Mouse (Mus musculus) embryonic facial prominence, embryonic 11.5 days (tissue): ENCODE results near the gene Rnf214. TPM values are rescaled to one million over a fixed set of nuclear protein-coding genes. Genes with fewer than 3 reads are reported as not detected.

Experiments used
- ATAC-seq: fragments of 200-750 bp; cut with Nextera tagmentation; replicated peaks from 2 replicates; pipeline ENCODE4 v1.8.0; 2017; ENCODE audit warnings: low read depth; ENCODE audit not compliant: insufficient number of reproducible peaks, low FRiP score, low TSS enrichment
- DNase-seq: peaks from one replicate; pipeline ENCODE4 v3.0.0-alpha.2; 2015; ENCODE audit warnings: low spot score
- H3K27ac ChIP-seq: fragments of 300-500 bp; sonication (generic); replicated peaks from 2 replicates; pipeline ENCODE4 v1.5.1; 2014; ENCODE audit warnings: mild to moderate bottlenecking, low read depth, low read length, control low read depth
- H3K27me3 ChIP-seq: fragments of 300-500 bp; sonication (generic); 2 replicates; pipeline ENCODE4 v1.6.1; 2014; ENCODE audit warnings: mild to moderate bottlenecking, low read length, moderate library complexity, mixed read lengths; ENCODE audit not compliant: control insufficient read depth, insufficient read depth
- H3K36me3 ChIP-seq: fragments of 300-500 bp; sonication (generic); replicated peaks from 2 replicates; pipeline ENCODE4 v1.6.1; 2014; ENCODE audit warnings: low read depth, mild to moderate bottlenecking, low read length, moderate library complexity, mixed read lengths; ENCODE audit not compliant: control insufficient read depth, insufficient read depth
- H3K4me1 ChIP-seq: fragments of 300-500 bp; sonication (generic); 2 replicates; pipeline ENCODE4 v1.6.1; 2014; ENCODE audit warnings: low read length, mixed read lengths; ENCODE audit not compliant: control insufficient read depth, insufficient read depth
- H3K4me2 ChIP-seq: fragments of 300-500 bp; sonication (generic); 2 replicates; pipeline ENCODE4 v1.6.1; 2014; ENCODE audit warnings: low read depth, mild to moderate bottlenecking, control low read depth, low read length, moderate library complexity
- H3K4me3 ChIP-seq: fragments of 300-500 bp; sonication (generic); 2 replicates; pipeline ENCODE4 v1.5.1; 2014; ENCODE audit warnings: low read depth, low read length, control low read depth
- H3K9ac ChIP-seq: fragments of 300-500 bp; sonication (generic); replicated peaks from 2 replicates; pipeline ENCODE4 v1.6.1; 2014; ENCODE audit warnings: mild to moderate bottlenecking, control low read depth, low read length
- H3K9me3 ChIP-seq: fragments of 300-500 bp; sonication (generic); replicated peaks from 2 replicates; pipeline ENCODE4 v1.6.1; 2016; ENCODE audit warnings: mild to moderate bottlenecking, low read length, inconsistent platforms, mixed read lengths; ENCODE audit not compliant: control insufficient read depth
- WGBS: fragments of 180-500 bp; shearing (Covaris S2); extraction: QIAGEN DNeasy Blood & Tissue Kit; methylation state at CpG from one replicate; pipeline ENCODE4 v1.1.7; 2014; 5-methylcytosine and 5-hydroxymethylcytosine counted together
- microRNA-seq: library from miRNA; unstranded; fragments of <30 nt; microRNA quantifications from one replicate; pipeline ENCODE4, GENCODE M21; 2016; ENCODE audit warnings: borderline number of aligned reads
- polyA plus RNA-seq: library from polyadenylated mRNA; unstranded; fragments of >200 nt; fragmentation: Nextera tagmentation; extraction: Ambion mirVana; gene quantifications from 2 replicates; pipeline ENCODE4 v1.2.1, GENCODE M21; 2014

Rnf214 gene
- polyA plus RNA-seq, 1 experiment from 2014 or later, result 53.1 TPM

GRCm38 (mm10) chr9:45815113-45815512 lies 91.6 kb downstream of the Rnf214 start:
- no peaks in the 10 kb centered on the region for H3K27me3 ChIP-seq
- no peaks in the 10 kb centered on the region for H3K4me1 ChIP-seq
- DNase-seq, result no peak
- no peaks in the 10 kb centered on the region for H3K36me3 ChIP-seq
- 93% methylated on average over 9 of the region's 9 CpGs for WGBS
- no peaks in the 10 kb centered on the region for H3K9me3 ChIP-seq
- no peak overlapping the region for H3K4me2 ChIP-seq
- H3K9ac ChIP-seq, result no peak overlapping the region
- H3K4me3 ChIP-seq, result no peak overlapping the region
- H3K27ac ChIP-seq, result no peak overlapping the region
- ATAC-seq, result no peak

Small RNA genes within 50 kb of the gene (microRNA-seq; reads per million reads assigned to microRNA genes)
- not detected for gene Mir7087

Other genes starting within 250 kb of the Rnf214 start
- gene Cep164, start 78.2 kb downstream of the Rnf214 start, polyA plus RNA-seq, result 21.7 and 22.0 TPM in 2 replicates
- gene Bace1, start 68.3 kb downstream of the Rnf214 start, polyA plus RNA-seq, result 17.8 and 22.8 TPM in 2 replicates
- 9.6 and 13.2 TPM in 2 replicates for gene Pcsk7, start 414 bp downstream of the Rnf214 start, polyA plus RNA-seq
- 14.1 and 16.3 TPM in 2 replicates for gene Tagln, start 29.1 kb upstream of the Rnf214 start, polyA plus RNA-seq
- gene Sidt2, start 48.3 kb upstream of the Rnf214 start, polyA plus RNA-seq, result 23.6 and 23.8 TPM in 2 replicates
- gene Pafah1b2, start 105.8 kb upstream of the Rnf214 start, polyA plus RNA-seq, result 227 and 229 TPM in 2 replicates
- 6.9 and 8.2 TPM in 2 replicates for gene Sik3, start 105.9 kb upstream of the Rnf214 start, polyA plus RNA-seq